Mouse (Mus musculus) ES-Bruce4 (cell line): ENCODE data around the gene Olfr560. TPM values are rescaled to one million over a fixed set of nuclear protein-coding genes. Genes with fewer than 3 reads are reported as not detected.

Source experiments
- H3K27ac ChIP-seq: 2 replicates; pipeline ENCODE4 v1.5.1; 2012; ENCODE audit warnings: low read length, inconsistent platforms; ENCODE audit not compliant: insufficient read depth
- H3K27me3 ChIP-seq: 2 replicates; pipeline ENCODE4 v1.6.1; 2012; ENCODE audit warnings: mild to moderate bottlenecking, low read length, inconsistent platforms; ENCODE audit not compliant: control insufficient read depth, poor library complexity, insufficient read depth, severe bottlenecking
- H3K36me3 ChIP-seq: 2 replicates; pipeline ENCODE4 v1.6.1; 2012; ENCODE audit warnings: inconsistent platforms, mild to moderate bottlenecking, low read length, moderate library complexity; ENCODE audit not compliant: control insufficient read depth, poor library complexity, insufficient read depth, severe bottlenecking
- H3K4me1 ChIP-seq: one replicate; pipeline ENCODE4 v1.8.1; 2011; ENCODE audit warnings: low read length; ENCODE audit not compliant: control insufficient read depth, insufficient read depth
- H3K4me3 ChIP-seq: 2 replicates; pipeline ENCODE4 v1.5.1; 2011; ENCODE audit warnings: low read depth, mild to moderate bottlenecking, low read length
- H3K9ac ChIP-seq: 2 replicates; pipeline ENCODE4 v1.6.1; 2012; ENCODE audit warnings: low read depth, mild to moderate bottlenecking, inconsistent platforms; ENCODE audit not compliant: poor library complexity, severe bottlenecking
- H3K9me3 ChIP-seq: replicated peaks from 2 replicates; pipeline ENCODE4 v1.6.1; 2012; ENCODE audit warnings: mild to moderate bottlenecking, low read length, inconsistent platforms; ENCODE audit not compliant: control insufficient read depth, poor library complexity, insufficient read depth, severe bottlenecking
- CTCF ChIP-seq: IDR thresholded peaks from one replicate; pipeline ENCODE4 v1.8.1; 2011; ENCODE audit warnings: low read depth, low read length
- EP300 ChIP-seq: IDR thresholded peaks from 2 replicates; pipeline ENCODE4 v1.6.1; 2011; ENCODE audit warnings: low read depth, low read length; ENCODE audit not compliant: insufficient read depth
- POLR2A ChIP-seq: IDR thresholded peaks from one replicate; pipeline ENCODE4 v1.8.1; 2011; ENCODE audit warnings: low read length; ENCODE audit not compliant: insufficient read depth
- polyA plus RNA-seq: library from polyadenylated mRNA; stranded (reverse); fragments of >200 nt; gene quantifications from 2 replicates; pipeline ENCODE4 v1.2.4, GENCODE M21; 2011; ENCODE audit warnings: low read depth; ENCODE audit not compliant: missing spikeins, insufficient read depth, insufficient read length

The Olfr560 gene
- polyA plus RNA-seq, result not detected in 2 replicates

- H3K27me3 ChIP-seq, result no peaks in the 10 kb centered on the region
- H3K27ac ChIP-seq, result no peak within 1 kb of the TSS
- H3K4me1 ChIP-seq, result no peaks in the 10 kb centered on the region
- H3K36me3 ChIP-seq, result no peaks in the 10 kb centered on the region
- TF ChIP-seq POLR2A (no peak), EP300 (no peak)
- H3K9ac ChIP-seq, result no peak within 1 kb of the TSS
- no peaks in the 10 kb centered on the region for H3K9me3 ChIP-seq
- H3K4me3 ChIP-seq, result no peak within 1 kb of the TSS
Observed at GRCm38 (mm10) chr7:102759266-102759665, at the start of gene Olfr560, which contains the start of gene Olfr78. Gene Olfr560, minus strand, starts transcription at chr7:102759366. Gene Olfr78, minus strand, starts transcription at chr7:102759471.

- Histone ChIP-seq H3K36me3 (no peaks in the 10 kb centered on the region), H3K4me3 (no peak within 1 kb of the TSS), H3K9ac (no peak within 1 kb of the TSS), H3K4me1 (no peaks in the 10 kb centered on the region), H3K27me3 (no peaks in the 10 kb centered on the region), H3K27ac (no peak within 1 kb of the TSS), H3K9me3 (no peaks in the 10 kb centered on the region)
- TF ChIP-seq CTCF (no peak), POLR2A (no peak), EP300 (no peak)
Observed at GRCm38 (mm10) chr7:102803180-102803579, 44.0 kb upstream of the Olfr560 start, which contains the start of gene Olfr564. Gene Olfr564, plus strand, starts transcription at chr7:102803480.

- TF ChIP-seq POLR2A (no peak), CTCF (no peak), EP300 (no peak)
- H3K27ac ChIP-seq, result no peak within 1 kb of the TSS
- H3K9ac ChIP-seq, result no peak within 1 kb of the TSS
- no peaks in the 10 kb centered on the region for H3K27me3 ChIP-seq
- H3K4me1 ChIP-seq, result no peaks in the 10 kb centered on the region
- no peaks in the 10 kb centered on the region for H3K9me3 ChIP-seq
- no peak within 1 kb of the TSS for H3K4me3 ChIP-seq
- H3K36me3 ChIP-seq, result no peaks in the 10 kb centered on the region
Observed at GRCm38 (mm10) chr7:102770921-102771320, 11.8 kb upstream of the Olfr560 start, which contains the start of gene Olfr561. Gene Olfr561, plus strand, starts transcription at chr7:102771221.

DNA sequence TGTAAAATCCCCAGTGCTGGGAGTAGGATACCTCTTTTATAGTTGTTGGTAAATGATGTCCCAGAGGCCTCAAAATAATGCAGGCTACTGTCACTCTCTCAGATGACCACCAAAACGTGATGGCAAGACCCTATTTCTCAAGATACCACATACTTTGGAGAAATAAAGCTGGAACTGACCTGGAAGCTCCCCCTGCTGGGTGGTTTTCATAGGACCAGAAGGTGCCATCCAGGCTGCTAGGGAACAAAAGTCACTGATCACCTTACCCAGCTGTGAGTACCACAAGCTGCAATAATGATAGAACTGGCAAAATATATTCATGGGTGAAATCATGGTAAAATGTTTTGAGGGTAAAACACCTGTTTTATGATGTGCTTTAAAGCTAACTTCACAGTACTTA lies 7.1 kb downstream of the Olfr560 start:
- H3K4me1 ChIP-seq, result no peaks in the 10 kb centered on the region
- TF ChIP-seq CTCF (no peak), POLR2A (no peak), EP300 (no peak)
- no peaks in the 10 kb centered on the region for H3K36me3 ChIP-seq

GRCm38 (mm10) chr7:102737705-102738104 lies 21.5 kb downstream of the Olfr560 start:
- no peak for TF ChIP-seq CTCF
- TF ChIP-seq POLR2A, result no peak
- no peak for TF ChIP-seq EP300
- H3K9ac ChIP-seq, result no peak overlapping the region
- H3K4me1 ChIP-seq, result no peaks in the 10 kb centered on the region
- H3K27me3 ChIP-seq, result no peaks in the 10 kb centered on the region
- no peaks in the 10 kb centered on the region for H3K9me3 ChIP-seq
- no peak overlapping the region for H3K27ac ChIP-seq
- H3K4me3 ChIP-seq, result no peak overlapping the region
- no peaks in the 10 kb centered on the region for H3K36me3 ChIP-seq

More for the DNA sequence above, 7.1 kb downstream of the Olfr560 start:
- Histone ChIP-seq H3K27ac (no peak overlapping the region), H3K4me3 (no peak overlapping the region), H3K9ac (no peak overlapping the region), H3K9me3 (no peaks in the 10 kb centered on the region), H3K27me3 (no peaks in the 10 kb centered on the region)

DNA sequence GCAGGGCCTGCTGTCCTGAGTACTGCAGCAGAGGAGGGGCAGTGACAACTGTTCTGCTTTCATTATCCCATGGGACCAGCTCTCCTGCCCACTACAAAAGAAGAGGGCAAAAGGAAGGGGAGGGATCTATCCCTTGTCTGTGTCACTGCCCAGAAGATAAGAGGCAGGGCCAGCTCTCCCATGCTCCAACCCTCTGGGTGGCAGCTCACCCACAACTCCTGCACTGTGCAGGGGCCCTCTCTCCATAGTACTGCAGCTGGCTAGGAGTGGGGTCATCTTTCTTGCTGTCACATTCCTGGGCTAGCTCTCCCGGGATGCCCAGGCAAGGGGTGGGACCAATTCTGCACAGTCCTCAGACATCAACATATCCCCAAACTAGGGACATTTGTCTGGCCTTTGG lies 25.4 kb downstream of the Olfr560 start:
- TF ChIP-seq CTCF (no peak), EP300 (no peak), POLR2A (no peak)
- H3K9me3 ChIP-seq, result no peaks in the 10 kb centered on the region
- H3K27ac ChIP-seq, result no peak overlapping the region
- no peak overlapping the region for H3K4me3 ChIP-seq
- H3K9ac ChIP-seq, result no peak overlapping the region
- H3K36me3 ChIP-seq, result no peaks in the 10 kb centered on the region
- H3K4me1 ChIP-seq, result no peaks in the 10 kb centered on the region
- no peaks in the 10 kb centered on the region for H3K27me3 ChIP-seq
